Mouse (Mus musculus) 416B (cell line): Measurements from ENCODE around the gene C2cd3.

ENCODE experiments used
- DNase-seq: peaks from one replicate; pipeline ENCODE4 v3.0.0; 2011; ENCODE audit warnings: low read depth

The C2cd3 gene

GRCm38 (mm10) chr7:100499465-100499864, 127.4 kb downstream of the C2cd3 start:
- no peak for DNase-seq

- DNase-seq, result no peak
Observed at GRCm38 (mm10) chr7:100500276-100500977, 128.4 kb downstream of the C2cd3 start.

GRCm38 (mm10) chr7:100501027-100501843, 129.2 kb downstream of the C2cd3 start:
- DNase-seq, result no peak

GRCm38 (mm10) chr7:100501844-100502373, 129.9 kb downstream of the C2cd3 start:
- no peak for DNase-seq

GRCm38 (mm10) chr7:100502374-100502922, 130.4 kb downstream of the C2cd3 start:
- no peak for DNase-seq

GRCm38 (mm10) chr7:100503076-100503475, 131.0 kb downstream of the C2cd3 start:
- peak; percentile 42 for DNase-seq

GRCm38 (mm10) chr7:100504740-100505487, 132.9 kb downstream of the C2cd3 start:
- no peak for DNase-seq

- DNase-seq, result no peak
Observed at GRCm38 (mm10) chr7:100506494-100506893, 134.5 kb downstream of the C2cd3 start.

- DNase-seq, result peak; percentile 57
Observed at GRCm38 (mm10) chr7:100508670-100509069, 136.6 kb downstream of the C2cd3 start.

GRCm38 (mm10) chr7:100511602-100512001, 139.6 kb downstream of the C2cd3 start:
- DNase-seq, result no peak

- no peak for DNase-seq
Observed at GRCm38 (mm10) chr7:100514573-100514972, 142.5 kb downstream of the C2cd3 start, which contains the start of gene Dnajb13. Gene Dnajb13 (minus strand): TSS chr7:100514960.
